Mouse (Mus musculus) gastrocnemius, postnatal 36 days (tissue): ENCODE measurements at regions not wholly inside any gene's neighbourhood (a gene's known extent, or its start where the extent isn't known, plus 50 kb on each side); places are given as distances from the start of the nearest gene placed in this dataset.

ENCODE experiments used
- DNase-seq, 2 experiments: peaks; one replicate each; pipeline ENCODE4 v3.0.0; 2022
- intact Hi-C: fragments of 180-260 bp; cut with DNase I; formaldehyde crosslinking; loops from one replicate; pipeline ENCODE4 v1.15.1; 2025

GRCm38 (mm10) chr10:100685748-100686147, 95.5 kb downstream of the 1700017N19Rik start:
- intact Hi-C loops = no loop called here
- no peak for DNase-seq

DNA sequence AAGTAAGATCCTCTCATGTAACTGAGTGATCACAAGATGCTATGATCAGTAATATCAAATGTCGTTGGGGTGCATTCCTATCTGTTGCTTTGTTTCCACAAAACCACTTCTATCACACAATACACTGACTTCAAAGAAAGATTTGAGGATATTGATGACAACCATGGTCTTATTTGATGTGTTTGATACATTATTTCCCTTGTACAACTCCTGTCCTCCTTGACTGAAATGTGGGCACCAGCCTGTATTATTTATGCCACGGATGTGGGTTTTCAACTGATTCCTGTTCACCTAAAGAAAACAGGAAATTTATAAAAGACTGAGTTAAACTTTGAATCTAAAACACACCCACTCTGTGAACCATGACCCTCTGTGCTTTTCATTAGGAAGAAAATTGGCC, 105.7 kb downstream of the 1700017N19Rik start:
- no peak for DNase-seq
- intact Hi-C loops = no loop called here

DNA sequence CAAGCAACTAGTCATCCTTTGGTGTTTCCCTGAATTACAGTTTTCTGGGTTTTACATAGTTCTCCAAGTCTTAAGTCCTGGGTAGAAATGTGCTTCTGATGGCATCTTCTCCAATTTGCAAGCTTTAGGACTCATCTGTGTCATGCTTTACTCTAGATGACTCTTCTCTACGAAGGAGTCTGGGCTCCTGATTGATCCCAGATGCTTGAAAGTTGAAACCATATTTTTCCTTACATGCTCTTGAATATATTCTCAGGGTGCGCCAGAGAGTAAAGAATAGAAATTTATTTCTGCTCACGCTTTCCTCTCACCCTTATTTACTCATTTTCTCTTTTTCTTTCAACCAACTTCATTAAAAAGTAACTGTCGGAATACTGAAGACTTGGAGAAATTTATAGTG, 108.9 kb downstream of the 1700017N19Rik start:
- DNase-seq = no peak
- intact Hi-C loops = no loop called here

DNA sequence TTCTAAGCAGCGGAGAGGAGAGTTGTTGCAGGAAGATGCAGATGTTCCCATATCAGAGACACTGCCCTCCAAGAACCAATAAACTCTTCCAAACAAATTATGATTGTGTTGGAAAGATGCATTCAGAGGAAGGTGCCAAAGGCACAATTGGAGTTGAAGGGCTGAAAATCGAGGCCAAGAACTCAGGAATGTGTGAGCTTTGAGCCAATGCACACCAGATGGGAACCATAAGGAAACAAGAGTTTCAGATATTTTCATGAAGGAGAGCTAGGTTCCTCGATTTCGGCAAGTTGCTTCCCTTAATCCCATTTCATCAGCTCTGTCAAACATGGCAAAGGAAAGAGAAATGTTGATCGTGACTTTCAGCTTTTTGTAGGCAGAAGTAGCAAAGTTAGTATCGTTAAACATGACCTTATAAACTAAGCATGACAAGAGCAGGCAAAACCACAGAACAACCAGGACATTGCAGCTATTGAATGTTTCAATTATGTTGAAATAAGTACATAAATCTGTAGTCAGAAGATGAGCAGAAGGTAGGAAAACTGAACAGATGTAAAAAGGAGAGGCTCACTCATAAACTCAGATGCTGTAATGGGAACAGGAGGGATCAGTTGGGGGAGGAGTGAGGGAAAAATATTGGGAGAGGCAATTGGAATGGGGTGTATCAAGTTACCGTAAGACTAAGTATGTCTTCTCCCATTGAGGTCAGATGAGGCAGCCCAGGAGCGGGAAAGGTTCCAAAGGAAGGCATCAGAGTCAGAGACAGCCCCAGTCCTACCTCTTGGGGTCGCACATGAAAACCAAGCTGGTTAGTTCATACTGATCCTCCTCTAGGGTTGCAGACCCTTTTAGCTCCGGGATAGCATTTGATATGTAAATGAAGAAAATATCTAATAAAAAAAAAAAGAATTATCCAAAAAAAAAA, 110.3 kb downstream of the 1700017N19Rik start:
- intact Hi-C loops = no loop called here
- no peak for DNase-seq

DNA sequence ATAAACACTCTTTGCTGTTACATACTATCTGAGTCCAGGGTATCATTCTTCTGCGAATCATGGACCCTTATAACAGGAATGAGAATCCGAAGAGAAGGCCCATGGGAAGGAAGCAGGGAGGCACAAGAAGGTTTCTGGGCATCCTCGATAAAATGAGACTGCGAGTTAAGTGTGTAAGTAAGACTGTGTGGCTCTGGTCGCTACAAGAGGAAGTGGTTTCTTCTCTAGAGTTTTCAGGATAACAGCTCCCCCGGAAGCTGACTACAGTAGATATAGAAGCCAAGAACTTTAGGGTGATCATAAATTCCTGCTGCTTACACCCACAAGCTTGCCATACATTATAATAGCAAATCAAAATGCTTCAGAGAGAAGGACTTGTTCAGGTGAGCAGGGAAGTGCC, 111.7 kb downstream of the 1700017N19Rik start:
- intact Hi-C loops = no loop called here
- DNase-seq = no peak

DNA sequence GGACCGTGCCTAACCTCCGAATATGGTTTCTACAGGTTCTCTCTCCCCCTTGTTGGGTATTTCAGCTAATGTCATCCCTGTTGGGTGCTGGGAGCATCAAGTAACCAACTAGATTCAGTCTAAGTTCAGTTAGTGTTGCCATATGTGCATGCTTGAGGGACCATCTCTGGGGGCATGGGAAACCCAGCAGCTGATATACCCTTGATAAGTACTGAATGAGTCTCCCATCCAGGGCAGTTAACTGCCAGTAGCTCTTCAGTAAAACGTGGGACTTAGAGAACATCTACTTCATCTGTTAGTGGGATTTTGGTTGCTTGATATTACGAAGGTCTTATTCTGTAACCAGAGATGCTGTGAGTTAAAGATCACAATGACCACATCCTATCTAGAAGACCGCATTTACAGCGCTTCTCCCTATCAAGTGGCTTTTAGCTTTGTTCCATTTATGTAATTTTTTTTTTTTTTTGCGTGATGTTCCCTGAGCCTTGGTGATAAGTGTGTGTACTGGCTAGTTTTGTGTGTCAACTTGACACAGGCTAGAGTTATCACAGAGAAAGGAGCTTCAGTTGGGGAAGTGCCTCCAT, 125.9 kb downstream of the 1700017N19Rik start:
- DNase-seq = no peak
- intact Hi-C loops = no loop called here

GRCm38 (mm10) chr10:100718574-100718973, 128.3 kb downstream of the 1700017N19Rik start:
- intact Hi-C loops = no loop called here

GRCm38 (mm10) chr10:100741269-100741668, 151.0 kb downstream of the 1700017N19Rik start:
- intact Hi-C loops = no loop called here

More at GRCm38 (mm10) chr10:100718574-100718973, 128.3 kb downstream of the 1700017N19Rik start:
- no peak for DNase-seq

DNA sequence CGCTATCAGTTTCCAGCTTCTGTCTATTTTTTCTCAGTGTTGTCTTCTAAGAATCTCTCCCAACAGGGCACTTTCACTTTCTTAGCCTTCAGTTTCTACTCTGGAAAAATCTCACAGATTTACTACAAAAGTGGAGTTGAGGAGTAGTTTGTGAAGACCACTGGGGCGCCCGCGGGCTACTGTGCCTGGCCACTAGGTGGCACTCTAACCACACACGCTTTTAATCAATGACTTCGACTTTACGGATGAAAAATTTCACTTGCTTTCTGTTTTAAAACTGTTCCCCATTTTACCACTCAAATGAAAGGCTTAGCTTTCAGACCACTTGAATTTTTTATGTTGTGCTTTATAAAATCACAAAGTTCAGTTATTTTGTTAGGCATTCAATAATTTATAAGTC, 151.8 kb downstream of the 1700017N19Rik start:
- DNase-seq = peak; percentile 45 to 48
- intact Hi-C loops = no loop called here

More at GRCm38 (mm10) chr10:100741269-100741668, 151.0 kb downstream of the 1700017N19Rik start:
- no peak for DNase-seq

DNA sequence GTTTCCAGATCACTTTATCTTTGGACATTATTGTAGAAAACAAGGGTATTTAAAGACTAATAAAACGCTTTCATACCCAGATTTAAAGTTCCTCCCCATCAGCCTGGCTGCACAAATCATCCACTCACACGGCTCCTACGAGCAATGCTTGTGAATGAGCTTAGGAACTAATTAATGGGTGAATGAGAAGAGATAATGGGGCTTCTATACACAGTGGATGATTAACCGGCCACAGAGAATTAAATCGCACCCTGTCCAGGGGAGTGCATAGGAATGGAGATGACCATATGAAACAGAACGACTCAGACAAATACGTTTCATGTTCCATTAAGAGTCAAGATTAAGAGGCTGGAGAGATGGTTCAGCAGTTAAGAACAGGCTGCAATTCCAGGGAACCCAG, 155.9 kb downstream of the 1700017N19Rik start:
- intact Hi-C loops = no loop called here
- no peak for DNase-seq

GRCm38 (mm10) chr10:100754957-100755356, 164.7 kb downstream of the 1700017N19Rik start:
- intact Hi-C loops = no loop called here
- no peak for DNase-seq

- DNase-seq = no peak
Observed at GRCm38 (mm10) chr10:100774252-100774651, 184.0 kb downstream of the 1700017N19Rik start.

GRCm38 (mm10) chr10:100792166-100792565, 201.9 kb downstream of the 1700017N19Rik start:
- intact Hi-C loops = no loop called here
- DNase-seq = no peak

More at GRCm38 (mm10) chr10:100774252-100774651, 184.0 kb downstream of the 1700017N19Rik start:
- intact Hi-C loops = no loop called here

- intact Hi-C loops = no loop called here
- no peak for DNase-seq
Observed at GRCm38 (mm10) chr10:100792569-100792968, 202.3 kb downstream of the 1700017N19Rik start.

DNA sequence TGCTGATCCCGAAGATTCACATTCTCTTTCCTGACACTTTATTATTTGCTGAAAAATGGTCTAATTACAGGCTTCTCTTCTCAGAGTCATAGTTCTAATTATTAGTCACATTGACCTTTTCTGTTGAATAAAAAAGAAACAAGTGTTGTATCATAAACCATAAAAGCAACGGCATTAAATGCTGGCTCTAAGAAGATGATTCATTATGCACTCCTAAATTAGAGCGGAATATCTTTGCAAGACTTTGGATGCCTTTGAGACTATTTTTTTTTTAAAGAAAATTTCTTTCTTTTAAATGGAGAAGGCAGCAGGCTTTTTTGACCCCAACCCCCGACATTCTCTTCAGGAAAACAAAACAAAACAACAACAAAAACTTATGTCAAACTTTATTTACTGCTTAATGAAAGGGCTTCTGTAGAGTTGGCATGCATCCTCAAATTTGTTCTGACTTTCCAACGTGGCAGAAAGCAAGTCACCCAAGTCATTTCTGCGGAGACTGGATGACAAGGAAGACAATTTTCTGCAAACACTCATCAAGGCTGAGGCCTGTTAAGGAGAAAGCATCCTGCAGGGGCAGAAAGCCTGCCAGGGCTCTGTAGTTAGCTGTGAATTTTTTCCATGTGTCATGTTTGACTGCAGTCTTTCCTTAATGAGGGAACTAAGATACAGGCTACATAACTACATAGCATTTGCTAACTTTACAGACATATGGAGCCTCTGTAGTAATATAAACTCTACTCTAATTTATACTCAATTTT, 205.1 kb downstream of the 1700017N19Rik start:
- DNase-seq = no peak
- intact Hi-C loops = no loop called here

- no peak for DNase-seq
- intact Hi-C loops = no loop called here
Observed at GRCm38 (mm10) chr10:100811639-100812038, 221.4 kb downstream of the 1700017N19Rik start.

- no peak for DNase-seq
- intact Hi-C loops = no loop called here
Observed at GRCm38 (mm10) chr10:100834794-100835193, 244.5 kb downstream of the 1700017N19Rik start.

DNA sequence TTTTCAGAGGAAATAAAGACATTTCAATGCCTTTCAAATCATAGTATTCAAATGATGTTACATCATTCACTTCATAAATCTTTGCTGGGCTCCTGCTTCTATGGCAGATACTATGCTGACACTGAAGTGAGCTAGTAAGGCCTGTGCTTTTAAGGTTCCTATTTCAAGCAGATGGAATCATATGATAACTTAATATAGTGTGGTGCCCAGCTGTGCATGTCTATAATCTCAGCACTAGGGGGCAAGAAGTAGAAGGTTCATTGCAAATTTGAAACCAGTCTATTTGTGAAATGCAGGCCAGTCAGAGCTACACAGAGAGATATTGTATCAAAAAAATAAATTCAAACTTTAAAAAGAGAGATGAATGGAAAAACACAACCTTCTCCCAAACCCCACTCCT, 262.9 kb downstream of the 1700017N19Rik start:
- intact Hi-C loops = no loop called here
- no peak for DNase-seq

GRCm38 (mm10) chr10:100856509-100856908, 266.2 kb downstream of the 1700017N19Rik start:
- DNase-seq = no peak
- intact Hi-C loops = no loop called here

DNA sequence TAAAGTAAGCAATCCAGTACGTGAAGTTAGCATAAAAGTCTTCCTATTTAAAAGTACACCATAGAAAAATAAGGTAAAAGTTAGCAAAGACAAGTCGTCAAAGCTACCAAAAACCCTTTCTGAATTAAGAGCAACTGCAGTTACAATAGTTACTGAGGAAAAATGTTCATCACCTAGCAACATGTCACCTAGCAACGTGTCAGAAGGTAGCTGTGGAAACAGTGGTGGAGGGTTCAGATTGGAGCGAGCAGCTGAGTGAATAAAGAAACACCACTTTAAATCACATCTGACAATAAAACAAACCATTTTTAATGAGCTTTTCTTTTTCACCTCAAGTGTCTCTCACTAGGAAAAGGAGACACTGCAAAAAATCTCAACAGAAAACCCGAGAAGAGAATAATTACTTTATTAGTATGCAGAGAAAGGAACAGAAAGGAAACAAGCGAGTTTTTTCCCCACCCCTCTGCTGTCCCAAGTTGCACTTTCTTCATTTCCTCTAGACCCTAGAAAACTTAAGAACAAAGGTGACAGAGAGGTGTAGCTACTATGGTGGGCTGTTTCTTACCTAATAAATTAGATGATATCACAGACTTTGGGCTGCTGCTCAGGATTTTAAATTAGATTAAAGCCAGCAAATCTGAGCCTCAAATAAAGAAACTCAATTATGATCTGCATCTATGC, 275.4 kb downstream of the 1700017N19Rik start:
- no peak for DNase-seq
- intact Hi-C loops = no loop called here
